ENCODE assay signal across 22 mouse cellular contexts in the genomic region with DNA sequence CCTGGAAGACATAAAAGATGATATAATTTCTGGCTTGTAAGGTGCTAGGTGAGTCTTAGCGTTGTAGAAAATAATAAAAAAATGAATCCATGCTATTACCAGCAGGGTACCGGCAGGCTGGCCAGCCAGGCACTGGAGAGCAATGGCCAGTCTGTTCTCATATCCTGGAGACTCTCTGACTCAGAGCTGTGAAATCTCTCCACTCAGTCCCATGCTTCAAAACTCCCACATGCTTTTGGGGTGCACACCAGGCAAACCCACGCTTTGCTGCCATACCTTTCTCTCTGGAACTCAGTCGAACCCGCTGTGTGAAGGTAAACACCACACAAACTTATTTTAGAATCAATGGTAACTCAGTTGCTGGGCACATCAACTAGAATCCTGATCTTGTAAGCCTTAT.
DNase-seq lines count a peak whose midpoint lies in the region; ATAC-seq lines count a peak whose summit lies in the region.
"Had no signal": no experiment of that assay in that cellular context is flagged by ENCODE, and none has a peak within 500 bp of the region (broad histone marks: within the 10 kb centered on the region; RNA-seq: fewer than 3 reads in every experiment).

No protein-coding gene starts in this region.

- DNase-seq in frontal cortex, postnatal 14 days (ENCODE audit: low spot score in 2 of 2), result no peak
- peak; percentile 6 to 30 for DNase-seq in left cerebral cortex, adult 18-20 months (ENCODE audit: low spot score in 2 of 2)
- DNase-seq in left cerebral cortex, adult 11 months (ENCODE audit: low spot score), result no peak
- peak; percentile 10 to 12 for DNase-seq in right cerebral cortex, adult 2 months (ENCODE audit: low spot score in 2 of 2)
- DNase-seq in right cerebral cortex, postnatal 10 days (ENCODE audit: low spot score in 2 of 2), result no peak
- DNase-seq: adrenal gland, adult 8-10 months; adrenal gland, postnatal 14 days; adrenal gland, postnatal 36 days; B cell, adult 2 months; cerebellum, adult 11 months; cerebellum, adult 18-20 months; cerebellum, adult 8-10 months; cerebellum, adult 9-11 months; cerebellum, postnatal 14 days; cerebellum, postnatal 36 days; embryo, embryonic 11 days; forebrain, postnatal 0 days had no signal

- peak; percentile 92 for ATAC-seq in frontal cortex, adult (ENCODE audit: low TSS enrichment)
- ATAC-seq: activated CD4-positive, CD25-positive, alpha-beta regulatory T cell, adult 4 months; CD4-positive, CD25-positive, alpha-beta regulatory T cell, adult 4 months; forebrain, embryonic 15.5 days; forebrain, postnatal 0 days; Patski had no signal

Comparison
In these comparisons a context has a peak if more than half of its experiments do, and no peak if none do; other contexts are left out.
1. DNase-seq: peak in left cerebral cortex, adult 18-20 months (2 of 2) and right cerebral cortex, adult 2 months (2 of 2); none in frontal cortex, postnatal 14 days (0 of 2), left cerebral cortex, adult 11 months (single experiment) and right cerebral cortex, postnatal 10 days (0 of 2).